Mouse (Mus musculus): ENCODE results near the gene Smim5. TPM values are rescaled to one million over a fixed set of nuclear protein-coding genes. Genes with fewer than 3 reads are reported as not detected.

The Smim5 gene
- polyA plus RNA-seq, 1 experiment from 2014 or later, result 4.1 TPM

- H3K27ac ChIP-seq, result peak overlapping the region; percentile 91
- H3K4me2 ChIP-seq, result no peak overlapping the region
- peaks cover 4% of the 10 kb centered on the region; the same call in 1 of the 2 replicates for H3K36me3 ChIP-seq
- H3K9me3 ChIP-seq (replicated peaks), result no peaks in the 10 kb centered on the region
- H3K4me3 ChIP-seq (replicated peaks), result no peak overlapping the region
- no peak for ATAC-seq (replicated peaks; ENCODE audit: low FRiP score)
- H3K4me1 ChIP-seq, result peaks cover 58% of the 10 kb centered on the region
- H3K9ac ChIP-seq, result no peak overlapping the region
- 86% methylated on average over 5 of the region's 5 CpGs for WGBS
- H3K27me3 ChIP-seq, result no peaks in the 10 kb centered on the region
Observed at GRCm38 (mm10) chr11:115906521-115906920, 6.8 kb downstream of the Smim5 start.

- Histone ChIP-seq H3K4me1 (peaks cover 22% of the 10 kb centered on the region), H3K4me3 (replicated peaks) (no peak overlapping the region), H3K4me2 (no peak overlapping the region), H3K9ac (no peak overlapping the region), H3K9me3 (replicated peaks) (no peaks in the 10 kb centered on the region), H3K27ac (peak overlapping the region; percentile 89), H3K27me3 (no peaks in the 10 kb centered on the region), H3K36me3 (peaks cover 24% of the 10 kb centered on the region)
- 80% methylated on average over 5 of the region's 5 CpGs for WGBS
- ATAC-seq (replicated peaks; ENCODE audit: low FRiP score), result 0 out of 2 replicates have a peak, but pooled peaks have one; percentile 34
Observed at GRCm38 (mm10) chr11:115911134-115911561, 11.4 kb downstream of the Smim5 start.

GRCm38 (mm10) chr11:115911632-115912376 lies 12.0 kb downstream of the Smim5 start, which contains the start of gene Smim6:
Gene Smim6, plus strand, starts transcription at chr11:115912017.
- H3K9ac ChIP-seq, result no peak within 1 kb of the TSS
- H3K4me1 ChIP-seq, result peaks cover 15% of the 10 kb centered on the region
- ATAC-seq (replicated peaks; ENCODE audit: low FRiP score), result peak; percentile 83
- H3K27me3 ChIP-seq, result no peaks in the 10 kb centered on the region
- peak within 1 kb of the TSS; percentile 2; the same call in 1 of the 2 replicates for H3K4me3 ChIP-seq (replicated peaks)
- H3K4me2 ChIP-seq, result peak within 1 kb of the TSS; percentile 20
- WGBS, result 68% methylated on average over 11 of the region's 11 CpGs
- H3K9me3 ChIP-seq (replicated peaks), result no peaks in the 10 kb centered on the region
- H3K36me3 ChIP-seq, result peaks cover 30% of the 10 kb centered on the region
- H3K27ac ChIP-seq, result peak within 1 kb of the TSS; percentile 89

DNA sequence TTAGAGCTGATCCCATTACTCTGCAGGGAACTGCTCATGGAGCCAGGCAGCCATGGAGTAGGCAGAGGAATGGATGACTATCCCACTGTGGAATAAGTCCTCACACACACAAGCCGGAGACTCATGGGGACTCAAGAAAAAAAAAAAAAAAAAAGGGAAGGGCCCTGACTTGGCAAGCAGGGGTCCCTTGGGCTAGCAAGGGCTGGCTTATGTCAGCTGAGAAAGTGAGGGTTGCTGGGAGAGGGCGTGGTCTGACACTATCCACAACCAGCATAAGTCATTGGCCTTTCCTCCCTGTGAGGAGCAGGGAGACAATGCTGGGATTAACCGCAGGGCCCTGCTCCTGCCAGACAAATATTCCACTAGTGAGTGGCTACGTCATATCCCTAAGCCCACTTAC lies 16.8 kb downstream of the Smim5 start:
- no peak for ATAC-seq (replicated peaks; ENCODE audit: low FRiP score)
- peaks cover 44% of the 10 kb centered on the region for H3K36me3 ChIP-seq
- H3K9me3 ChIP-seq (replicated peaks), result no peaks in the 10 kb centered on the region
- no peak overlapping the region for H3K27ac ChIP-seq
- H3K4me1 ChIP-seq, result peaks cover 8% of the 10 kb centered on the region
- no peak overlapping the region for H3K9ac ChIP-seq
- H3K27me3 ChIP-seq, result no peaks in the 10 kb centered on the region
- 94% methylated on average over 4 of the region's 4 CpGs for WGBS
- no peak overlapping the region for H3K4me3 ChIP-seq (replicated peaks)
- H3K4me2 ChIP-seq, result no peak overlapping the region

- no peak for ATAC-seq (replicated peaks; ENCODE audit: low FRiP score)
Observed at GRCm38 (mm10) chr11:115918637-115919036, 18.9 kb downstream of the Smim5 start.

GRCm38 (mm10) chr11:115919073-115919472 lies 19.3 kb downstream of the Smim5 start:
- no peak for ATAC-seq (replicated peaks; ENCODE audit: low FRiP score)
- H3K9ac ChIP-seq, result no peak overlapping the region
- peaks cover 56% of the 10 kb centered on the region for H3K36me3 ChIP-seq
- WGBS, result 90% methylated on average over 5 of the region's 5 CpGs
- H3K27me3 ChIP-seq, result no peaks in the 10 kb centered on the region
- H3K4me3 ChIP-seq (replicated peaks), result no peak overlapping the region
- no peak overlapping the region for H3K27ac ChIP-seq
- H3K9me3 ChIP-seq (replicated peaks), result no peaks in the 10 kb centered on the region
- H3K4me2 ChIP-seq, result no peak overlapping the region
- H3K4me1 ChIP-seq, result no peaks in the 10 kb centered on the region

More at GRCm38 (mm10) chr11:115918637-115919036, 18.9 kb downstream of the Smim5 start:
- H3K27ac ChIP-seq, result no peak overlapping the region
- no peaks in the 10 kb centered on the region for H3K9me3 ChIP-seq (replicated peaks)
- no peaks in the 10 kb centered on the region for H3K27me3 ChIP-seq
- H3K4me2 ChIP-seq, result no peak overlapping the region
- no peaks in the 10 kb centered on the region for H3K4me1 ChIP-seq
- H3K36me3 ChIP-seq, result peaks cover 53% of the 10 kb centered on the region
- no peak overlapping the region for H3K4me3 ChIP-seq (replicated peaks)
- 79% methylated on average over 5 of the region's 5 CpGs for WGBS
- no peak overlapping the region for H3K9ac ChIP-seq

GRCm38 (mm10) chr11:115920110-115920818 lies 20.5 kb downstream of the Smim5 start:
- H3K27ac ChIP-seq, result no peak overlapping the region
- no peak for ATAC-seq (replicated peaks; ENCODE audit: low FRiP score)
- 47% methylated on average over 6 of the region's 6 CpGs for WGBS

DNA sequence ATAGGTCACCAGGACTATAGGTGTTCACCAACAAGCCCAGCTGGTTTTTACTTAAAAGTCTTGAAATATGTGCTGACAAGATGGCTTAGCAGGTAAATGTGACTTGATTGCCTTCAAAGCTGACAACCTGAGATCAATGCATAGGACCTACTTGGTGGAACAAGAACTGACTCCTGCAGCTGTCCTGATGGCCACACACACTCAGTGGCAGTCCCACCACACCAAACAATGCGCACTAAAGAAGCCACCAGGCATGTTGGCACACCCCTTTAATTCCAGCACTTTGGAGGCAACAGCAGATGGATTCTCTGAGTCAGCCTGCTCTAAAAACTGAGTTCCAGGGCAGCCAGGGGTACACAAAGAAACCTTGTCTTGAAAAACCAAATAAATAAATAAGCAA lies 22.2 kb downstream of the Smim5 start:
- no peaks in the 10 kb centered on the region for H3K4me1 ChIP-seq
- H3K36me3 ChIP-seq, result peaks cover 52% of the 10 kb centered on the region
- H3K9me3 ChIP-seq (replicated peaks), result no peaks in the 10 kb centered on the region
- H3K27me3 ChIP-seq, result no peaks in the 10 kb centered on the region
- H3K4me3 ChIP-seq (replicated peaks), result no peak overlapping the region
- no peak overlapping the region for H3K27ac ChIP-seq
- H3K9ac ChIP-seq, result no peak overlapping the region
- WGBS, result 93% methylated on average over 1 of the region's 1 CpGs
- no peak for ATAC-seq (replicated peaks; ENCODE audit: low FRiP score)
- no peak overlapping the region for H3K4me2 ChIP-seq

More at GRCm38 (mm10) chr11:115920110-115920818, 20.5 kb downstream of the Smim5 start:
- Histone ChIP-seq H3K4me2 (no peak overlapping the region), H3K4me3 (replicated peaks) (no peak overlapping the region), H3K4me1 (no peaks in the 10 kb centered on the region), H3K9ac (no peak overlapping the region), H3K9me3 (replicated peaks) (no peaks in the 10 kb centered on the region), H3K36me3 (peaks cover 60% of the 10 kb centered on the region), H3K27me3 (no peaks in the 10 kb centered on the region)

GRCm38 (mm10) chr11:115929031-115929430 lies 29.3 kb downstream of the Smim5 start:
- H3K36me3 ChIP-seq, result peaks cover 36% of the 10 kb centered on the region
- no peak for ATAC-seq (replicated peaks; ENCODE audit: low FRiP score)
- WGBS, result 86% methylated on average over 8 of the region's 8 CpGs
- no peaks in the 10 kb centered on the region for H3K9me3 ChIP-seq (replicated peaks)
- H3K27ac ChIP-seq, result no peak overlapping the region
- peaks cover 13% of the 10 kb centered on the region for H3K4me1 ChIP-seq
- no peak overlapping the region for H3K4me2 ChIP-seq
- H3K27me3 ChIP-seq, result no peaks in the 10 kb centered on the region
- no peak overlapping the region for H3K9ac ChIP-seq
- no peak overlapping the region for H3K4me3 ChIP-seq (replicated peaks)

GRCm38 (mm10) chr11:115929818-115930217 lies 30.1 kb downstream of the Smim5 start:
- Histone ChIP-seq H3K4me3 (replicated peaks) (no peak overlapping the region), H3K27ac (no peak overlapping the region), H3K27me3 (no peaks in the 10 kb centered on the region), H3K4me1 (peaks cover 21% of the 10 kb centered on the region), H3K9ac (no peak overlapping the region), H3K4me2 (no peak overlapping the region), H3K36me3 (peaks cover 30% of the 10 kb centered on the region), H3K9me3 (replicated peaks) (no peaks in the 10 kb centered on the region)
- 77% methylated on average over 2 of the region's 3 CpGs for WGBS
- no peak for ATAC-seq (replicated peaks; ENCODE audit: low FRiP score)

DNA sequence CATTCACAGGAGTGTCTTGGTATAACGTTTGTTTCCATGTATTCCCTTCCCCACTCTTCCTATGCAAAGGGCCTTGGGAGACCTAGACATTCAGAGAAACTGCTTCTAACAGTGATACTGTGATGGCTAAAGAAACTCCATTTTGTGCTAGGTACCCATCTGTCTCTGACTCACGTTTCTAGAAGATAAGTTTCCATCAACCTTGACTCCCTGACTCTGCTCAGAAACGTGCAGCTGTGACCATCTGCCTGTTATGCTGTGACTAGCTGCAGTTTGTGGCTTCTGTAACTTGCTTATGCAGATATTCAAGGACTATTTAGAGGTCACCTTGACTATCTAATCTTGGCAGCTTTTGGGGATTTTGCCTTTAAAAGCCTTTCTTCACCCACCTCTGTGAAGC lies 31.5 kb downstream of the Smim5 start:
- H3K9ac ChIP-seq, result no peak overlapping the region
- H3K27ac ChIP-seq, result no peak overlapping the region
- H3K27me3 ChIP-seq, result no peaks in the 10 kb centered on the region
- H3K36me3 ChIP-seq, result peaks cover 33% of the 10 kb centered on the region
- H3K4me1 ChIP-seq, result peaks cover 23% of the 10 kb centered on the region
- H3K4me2 ChIP-seq, result no peak overlapping the region
- 74% methylated on average over 3 of the region's 3 CpGs for WGBS
- ATAC-seq (replicated peaks; ENCODE audit: low FRiP score), result no peak
- H3K9me3 ChIP-seq (replicated peaks), result no peaks in the 10 kb centered on the region
- no peak overlapping the region for H3K4me3 ChIP-seq (replicated peaks)

DNA sequence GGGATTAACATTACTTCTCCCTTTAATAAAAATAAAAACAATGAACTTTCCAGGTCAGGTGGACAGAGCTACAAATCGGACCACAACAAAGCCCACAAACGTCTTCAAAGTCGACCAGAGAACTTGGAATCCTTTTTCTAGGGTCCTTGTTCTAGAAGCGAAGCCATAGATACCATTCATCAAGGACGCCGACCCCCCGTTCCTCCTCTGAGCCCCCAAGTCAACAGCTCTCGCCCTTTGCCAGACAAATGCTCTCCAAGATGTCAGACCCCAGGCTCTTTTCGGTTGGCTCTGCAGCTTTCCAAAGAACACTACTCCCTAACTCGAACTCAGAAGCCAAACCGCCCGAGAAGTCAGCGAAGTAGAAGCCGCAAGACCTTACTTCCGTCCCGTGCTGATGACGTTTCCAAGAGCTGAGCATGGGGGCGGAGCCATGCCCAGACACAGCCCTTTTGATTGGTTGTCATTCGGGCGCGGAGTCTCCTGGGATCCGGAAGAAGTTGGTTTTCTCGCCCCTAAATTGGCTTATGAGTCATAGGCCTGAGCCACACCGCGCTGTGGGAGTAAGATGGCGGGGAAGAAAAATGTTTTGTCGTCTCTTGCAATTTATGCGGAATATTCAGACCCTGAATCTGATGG lies 33.5 kb downstream of the Smim5 start, which contains the start of the genes Sap30bp and Recql5:
Gene Sap30bp, plus strand, starts transcription at position 175 of the 639 bp plus-strand sequence.
Gene Recql5, minus strand, starts transcription at position 370 of the 639 bp plus-strand sequence.
- Histone ChIP-seq H3K9ac (peak within 1 kb of the TSS; percentile 81), H3K4me1 (peaks cover 23% of the 10 kb centered on the region), H3K9me3 (replicated peaks) (no peaks in the 10 kb centered on the region), H3K4me3 (replicated peaks) (peak within 1 kb of the TSS; percentile 96), H3K27ac (peak within 1 kb of the TSS; percentile 59; the same call in 1 of the 2 replicates), H3K36me3 (peaks cover 33% of the 10 kb centered on the region), H3K4me2 (peak within 1 kb of the TSS; percentile 88), H3K27me3 (no peaks in the 10 kb centered on the region)
- ATAC-seq (replicated peaks; ENCODE audit: low FRiP score), result peak; percentile 99
- WGBS, result 1% methylated on average over 28 of the region's 28 CpGs

Data from kidney, embryonic 15.5 days (tissue).